Mouse (Mus musculus) olfactory bulb, adult 2 months (tissue): ENCODE measurements around the gene Zbtb25.

Experiments used
- CTCF ChIP-seq: fragments of 200-500 bp; IDR thresholded peaks from 2 replicates; pipeline ENCODE4 v1.5.1; 2012; ENCODE audit warnings: low read depth, mild to moderate bottlenecking, low read length, moderate library complexity; ENCODE audit not compliant: insufficient read depth
- POLR2A ChIP-seq: fragments of 200-500 bp; IDR thresholded peaks from 2 replicates; pipeline ENCODE4 v1.6.1; 2012; ENCODE audit warnings: mild to moderate bottlenecking, low read depth, low read length, moderate library complexity; ENCODE audit not compliant: insufficient read depth

GRCm38 (mm10) chr12:76326437-76327220 is 42.8 kb downstream of the Zbtb25 start:
- TF ChIP-seq CTCF (no peak), POLR2A (no peak)
